Mouse (Mus musculus) heart, embryonic 11.5 days (tissue): Measurements from ENCODE around the gene Dcdc2a. TPM values are rescaled to one million over a fixed set of nuclear protein-coding genes. Genes with fewer than 3 reads are reported as not detected.

Experiments
- ATAC-seq: fragments of 200-750 bp; cut with Nextera tagmentation; replicated peaks from 2 replicates; pipeline ENCODE4 v1.8.0; 2017; ENCODE audit warnings: moderate library complexity; ENCODE audit not compliant: insufficient number of reproducible peaks, low FRiP score, low TSS enrichment
- H3K27ac ChIP-seq: fragments of 300-500 bp; sonication (generic); 2 replicates; pipeline ENCODE4 v1.5.1; 2014; ENCODE audit warnings: mild to moderate bottlenecking, low read depth, low read length
- H3K27me3 ChIP-seq: fragments of 300-500 bp; sonication (generic); 2 replicates; pipeline ENCODE4 v1.6.1; 2014; ENCODE audit warnings: mild to moderate bottlenecking, low read length, mixed read lengths; ENCODE audit not compliant: control insufficient read depth, insufficient read depth
- H3K36me3 ChIP-seq: fragments of 300-500 bp; sonication (generic); 2 replicates; pipeline ENCODE4 v1.6.1; 2014; ENCODE audit warnings: mild to moderate bottlenecking, low read length, moderate library complexity, mixed read lengths; ENCODE audit not compliant: control insufficient read depth, insufficient read depth
- H3K4me1 ChIP-seq: fragments of 300-500 bp; sonication (generic); 2 replicates; pipeline ENCODE4 v1.6.1; 2014; ENCODE audit warnings: low read length; ENCODE audit not compliant: control insufficient read depth, insufficient read depth
- H3K4me2 ChIP-seq: fragments of 300-500 bp; sonication (generic); 2 replicates; pipeline ENCODE4 v1.6.1; 2014; ENCODE audit warnings: mild to moderate bottlenecking, moderate library complexity
- H3K4me3 ChIP-seq: fragments of 300-500 bp; sonication (generic); 2 replicates; pipeline ENCODE4 v1.5.1; 2014; ENCODE audit warnings: low read depth, low read length
- H3K9ac ChIP-seq: fragments of 300-500 bp; sonication (generic); 2 replicates; pipeline ENCODE4 v1.6.1; 2014; ENCODE audit warnings: mild to moderate bottlenecking, low read depth, low read length, moderate library complexity
- H3K9me3 ChIP-seq: fragments of 300-500 bp; sonication (generic); replicated peaks from 2 replicates; pipeline ENCODE4 v1.6.1; 2016; ENCODE audit warnings: low read length; ENCODE audit not compliant: control insufficient read depth
- WGBS: fragments of 180-500 bp; shearing (Covaris S2); extraction: QIAGEN DNeasy Blood & Tissue Kit; methylation state at CpG from one replicate; pipeline ENCODE4 v1.1.7; 2014; ENCODE audit not compliant: insufficient replicate concordance; 5-methylcytosine and 5-hydroxymethylcytosine counted together
- polyA plus RNA-seq: library from polyadenylated mRNA; unstranded; fragments of >200 nt; fragmentation: Nextera tagmentation; extraction: Ambion mirVana; gene quantifications from 2 replicates; pipeline ENCODE4 v1.2.1, GENCODE M21; 2014

The Dcdc2a gene
- polyA plus RNA-seq, 1 experiment from 2014 or later = 0.69 TPM

- 90% methylated on average over 6 of the region's 6 CpGs for WGBS
- Histone ChIP-seq H3K27ac (no peak overlapping the region), H3K4me1 (no peaks in the 10 kb centered on the region), H3K36me3 (no peaks in the 10 kb centered on the region), H3K9me3 (no peaks in the 10 kb centered on the region), H3K27me3 (no peaks in the 10 kb centered on the region), H3K4me3 (no peak overlapping the region), H3K4me2 (no peak overlapping the region), H3K9ac (no peak overlapping the region)
- ATAC-seq = no peak
These were observed 72.0 kb downstream of the Dcdc2a start for GRCm38 (mm10) chr13:25127806-25128205.

GRCm38 (mm10) chr13:25128766-25129165 lies 73.0 kb downstream of the Dcdc2a start:
- Histone ChIP-seq H3K4me3 (no peak overlapping the region), H3K4me2 (no peak overlapping the region), H3K27me3 (no peaks in the 10 kb centered on the region), H3K4me1 (no peaks in the 10 kb centered on the region), H3K36me3 (no peaks in the 10 kb centered on the region), H3K27ac (no peak overlapping the region), H3K9ac (no peak overlapping the region), H3K9me3 (no peaks in the 10 kb centered on the region)
- no peak for ATAC-seq
- WGBS = 74% methylated on average over 9 of the region's 9 CpGs

- H3K4me1 ChIP-seq = no peaks in the 10 kb centered on the region
- 85% methylated on average over 3 of the region's 3 CpGs for WGBS
- no peak overlapping the region for H3K9ac ChIP-seq
- no peaks in the 10 kb centered on the region for H3K9me3 ChIP-seq
- H3K36me3 ChIP-seq = no peaks in the 10 kb centered on the region
- ATAC-seq = no peak
- no peak overlapping the region for H3K27ac ChIP-seq
- no peaks in the 10 kb centered on the region for H3K27me3 ChIP-seq
- H3K4me3 ChIP-seq = no peak overlapping the region
- H3K4me2 ChIP-seq = no peak overlapping the region
These were observed 87.3 kb downstream of the Dcdc2a start for GRCm38 (mm10) chr13:25143066-25143465.

- ATAC-seq = no peak
- Histone ChIP-seq H3K27ac (no peak overlapping the region), H3K4me1 (no peaks in the 10 kb centered on the region), H3K4me3 (no peak overlapping the region), H3K36me3 (no peaks in the 10 kb centered on the region), H3K27me3 (no peaks in the 10 kb centered on the region), H3K4me2 (no peak overlapping the region), H3K9ac (no peak overlapping the region), H3K9me3 (no peaks in the 10 kb centered on the region)
- 53% methylated on average over 2 of the region's 2 CpGs for WGBS
These were observed 88.3 kb downstream of the Dcdc2a start for GRCm38 (mm10) chr13:25144093-25144492.

GRCm38 (mm10) chr13:25146232-25146631 lies 90.4 kb downstream of the Dcdc2a start:
- no peak overlapping the region for H3K4me3 ChIP-seq
- no peaks in the 10 kb centered on the region for H3K9me3 ChIP-seq
- no peaks in the 10 kb centered on the region for H3K27me3 ChIP-seq
- H3K4me1 ChIP-seq = no peaks in the 10 kb centered on the region
- H3K4me2 ChIP-seq = no peak overlapping the region
- no peaks in the 10 kb centered on the region for H3K36me3 ChIP-seq
- WGBS = 65% methylated on average over 2 of the region's 2 CpGs
- no peak for ATAC-seq
- no peak overlapping the region for H3K9ac ChIP-seq
- no peak overlapping the region for H3K27ac ChIP-seq

- Histone ChIP-seq H3K4me1 (no peaks in the 10 kb centered on the region), H3K27ac (no peak overlapping the region), H3K36me3 (no peaks in the 10 kb centered on the region), H3K27me3 (no peaks in the 10 kb centered on the region), H3K4me2 (peak overlapping the region; percentile 44), H3K9me3 (no peaks in the 10 kb centered on the region), H3K9ac (no peak overlapping the region), H3K4me3 (no peak overlapping the region)
- WGBS = 15% methylated on average over 17 of the region's 17 CpGs
- ATAC-seq = no peak
These were observed 94.5 kb downstream of the Dcdc2a start for GRCm38 (mm10) chr13:25150154-25150781.

GRCm38 (mm10) chr13:25150861-25151260 lies 95.1 kb downstream of the Dcdc2a start:
- no peak overlapping the region; the same call in 1 of the 2 replicates for H3K4me2 ChIP-seq
- no peaks in the 10 kb centered on the region for H3K9me3 ChIP-seq
- ATAC-seq = no peak
- no peaks in the 10 kb centered on the region for H3K27me3 ChIP-seq
- no peak overlapping the region for H3K9ac ChIP-seq
- no peaks in the 10 kb centered on the region for H3K4me1 ChIP-seq
- no peaks in the 10 kb centered on the region for H3K36me3 ChIP-seq
- H3K4me3 ChIP-seq = no peak overlapping the region
- WGBS = 40% methylated on average over 4 of the region's 4 CpGs
- no peak overlapping the region for H3K27ac ChIP-seq

GRCm38 (mm10) chr13:25159917-25160316 lies 104.1 kb downstream of the Dcdc2a start:
- Histone ChIP-seq H3K9me3 (no peaks in the 10 kb centered on the region), H3K9ac (no peak overlapping the region), H3K4me2 (no peak overlapping the region), H3K4me3 (no peak overlapping the region), H3K27ac (no peak overlapping the region), H3K27me3 (no peaks in the 10 kb centered on the region), H3K4me1 (no peaks in the 10 kb centered on the region), H3K36me3 (no peaks in the 10 kb centered on the region)
- WGBS = 61% methylated on average over 2 of the region's 2 CpGs
- no peak for ATAC-seq

- Histone ChIP-seq H3K36me3 (no peaks in the 10 kb centered on the region), H3K4me1 (no peaks in the 10 kb centered on the region), H3K27me3 (no peaks in the 10 kb centered on the region), H3K4me3 (no peak overlapping the region), H3K4me2 (no peak overlapping the region), H3K27ac (no peak overlapping the region), H3K9me3 (no peaks in the 10 kb centered on the region), H3K9ac (no peak overlapping the region)
- WGBS = 68% methylated on average over 2 of the region's 2 CpGs
- ATAC-seq = no peak
These were observed 105.0 kb downstream of the Dcdc2a start for GRCm38 (mm10) chr13:25160804-25161203.
